Mouse (Mus musculus) layer of hippocampus, adult 2 months (tissue): Measurements from ENCODE around the gene Prnd. TPM values are rescaled to one million over a fixed set of nuclear protein-coding genes. Genes with fewer than 3 reads are reported as not detected.
A peak's percentile ranks its signal among the peaks of the same experiment; 100 is the strongest.

ENCODE experiments used
- DNase-seq, 2 experiments: peaks; one replicate each; pipeline ENCODE4 v3.0.0; 2022; ENCODE audit warnings: low spot score in 2 of 2
- H3K27ac ChIP-seq: fragments of 200-600 bp; 2 replicates; pipeline ENCODE4 v1.8.1; 2022
- H3K4me3 ChIP-seq: fragments of 200-600 bp; 2 replicates; pipeline ENCODE4 v1.8.1; 2022; ENCODE audit warnings: mild to moderate bottlenecking
- CTCF ChIP-seq: fragments of 200-600 bp; conservative IDR thresholded peaks from 2 replicates; pipeline ENCODE4 v1.8.1; 2022; ENCODE audit warnings: antibody characterized with exemption, mild to moderate bottlenecking, moderate library complexity
- total RNA-seq, 2 experiments: library from RNA; stranded (reverse); gene quantifications; 2 replicates each; pipeline ENCODE4 v1.2.3; 2021

Prnd gene
- total RNA-seq, 2 experiments from 2014 or later = not detected

DNA sequence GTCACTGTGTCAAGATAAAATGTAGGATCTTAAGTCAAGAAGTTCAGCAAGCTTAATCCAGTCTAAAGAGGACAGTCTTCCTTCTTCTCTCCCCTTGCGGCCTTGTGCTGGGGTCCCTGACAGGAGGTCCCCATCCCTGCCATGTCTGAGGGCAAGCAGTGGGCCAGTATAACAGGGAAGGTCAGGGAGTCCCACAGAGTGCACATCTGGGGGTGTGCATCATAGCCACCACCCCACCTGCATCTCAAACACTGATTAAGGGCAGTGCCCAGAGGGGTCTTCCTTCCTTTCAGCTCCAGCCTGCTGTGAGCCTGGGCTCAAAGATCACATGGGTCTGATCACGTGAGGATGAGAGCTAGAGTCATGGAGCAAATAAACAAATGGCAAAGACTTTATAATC lies 11.0 kb downstream of the Prnd start:
- no peak for TF ChIP-seq CTCF
- Histone ChIP-seq H3K4me3 (no peak overlapping the region), H3K27ac (no peak overlapping the region)
- DNase-seq = peak in 1 of 2 experiments; percentile 2

DNA sequence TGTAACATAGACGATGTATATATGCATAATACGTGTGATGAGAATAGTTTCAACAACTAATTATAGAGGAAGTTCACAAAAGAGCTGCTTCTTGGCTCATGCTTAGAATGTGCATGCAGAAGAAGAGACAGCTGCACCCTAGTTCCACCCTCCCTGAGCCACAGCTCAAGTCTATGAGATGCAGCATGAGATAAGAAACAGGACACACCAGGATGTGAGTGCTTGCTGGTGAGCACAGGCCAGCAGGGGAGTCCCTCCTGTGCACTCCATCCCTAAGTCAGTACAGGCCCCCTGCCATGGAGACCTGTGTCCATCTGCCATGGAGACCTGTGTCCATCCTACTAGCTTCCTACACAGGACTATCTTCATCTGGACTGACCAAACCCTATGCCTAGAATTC lies 19.9 kb downstream of the Prnd start:
- Histone ChIP-seq H3K4me3 (no peak overlapping the region), H3K27ac (no peak overlapping the region)
- DNase-seq = no peak
- no peak for TF ChIP-seq CTCF

DNA sequence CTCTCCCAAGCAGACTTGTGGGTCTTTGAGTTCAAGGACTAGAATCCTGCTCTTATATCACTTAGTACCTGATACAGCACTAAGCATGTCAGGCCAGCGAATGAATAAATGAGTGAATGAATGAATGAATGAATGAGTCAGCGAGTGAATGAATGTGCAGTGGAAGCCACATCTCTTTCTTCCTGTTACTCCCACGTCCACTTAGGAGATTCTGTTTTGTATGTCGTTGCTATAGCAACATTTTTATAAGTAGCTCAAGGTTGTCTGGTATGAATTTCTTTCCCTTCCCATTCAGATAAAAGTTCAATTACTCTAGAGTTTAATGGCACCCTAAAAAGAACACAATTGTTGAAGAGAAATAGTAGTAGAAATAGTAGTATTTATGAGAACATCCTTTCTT lies 20.4 kb downstream of the Prnd start:
- peak in 1 of 2 experiments; percentile 1 for DNase-seq
- no peak for TF ChIP-seq CTCF
- no peak overlapping the region for H3K27ac ChIP-seq
- H3K4me3 ChIP-seq = no peak overlapping the region

DNA sequence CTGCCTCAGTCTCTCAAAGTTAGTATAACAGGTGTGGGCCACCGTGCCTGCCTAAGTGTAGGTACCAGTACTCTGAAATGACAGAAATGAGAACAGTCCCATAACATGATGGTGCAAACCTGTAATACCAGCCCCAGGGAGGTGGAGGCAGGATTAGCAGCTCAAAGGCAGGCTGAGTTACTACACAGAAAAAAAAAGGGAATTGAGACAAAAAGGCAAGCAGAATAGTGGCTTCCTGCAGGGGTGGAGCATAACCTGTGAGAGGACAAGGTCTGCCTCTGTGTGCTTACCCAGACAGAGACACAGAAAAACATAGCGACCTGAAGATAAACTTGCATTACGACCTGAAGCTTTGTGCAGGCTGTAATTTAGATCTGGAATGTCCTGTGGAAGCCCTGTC lies 26.0 kb downstream of the Prnd start:
- no peak overlapping the region for H3K27ac ChIP-seq
- no peak for DNase-seq
- no peak overlapping the region for H3K4me3 ChIP-seq
- no peak for TF ChIP-seq CTCF

DNA sequence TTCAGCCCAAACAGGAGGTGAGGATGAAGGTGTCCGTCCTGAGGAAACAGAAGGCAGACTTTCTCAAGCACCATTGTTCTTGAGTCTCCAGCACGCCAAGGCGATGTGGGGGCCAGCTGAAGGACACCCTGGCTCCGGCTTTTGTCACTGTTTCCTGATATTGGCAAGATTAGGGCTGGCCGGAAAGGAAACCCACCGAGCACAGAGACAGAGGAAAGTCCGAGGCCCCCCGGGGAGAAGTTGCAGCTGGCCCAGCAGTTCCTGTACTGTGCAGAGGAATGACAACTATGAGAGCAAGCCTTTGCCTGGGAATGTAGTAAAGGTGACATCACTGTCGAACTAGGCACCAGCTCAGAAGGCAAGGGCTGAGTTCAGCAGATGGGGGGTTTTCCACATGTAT lies 30.2 kb downstream of the Prnd start:
- DNase-seq = no peak
- no peak for TF ChIP-seq CTCF
- no peak overlapping the region for H3K4me3 ChIP-seq
- H3K27ac ChIP-seq = no peak overlapping the region

DNA sequence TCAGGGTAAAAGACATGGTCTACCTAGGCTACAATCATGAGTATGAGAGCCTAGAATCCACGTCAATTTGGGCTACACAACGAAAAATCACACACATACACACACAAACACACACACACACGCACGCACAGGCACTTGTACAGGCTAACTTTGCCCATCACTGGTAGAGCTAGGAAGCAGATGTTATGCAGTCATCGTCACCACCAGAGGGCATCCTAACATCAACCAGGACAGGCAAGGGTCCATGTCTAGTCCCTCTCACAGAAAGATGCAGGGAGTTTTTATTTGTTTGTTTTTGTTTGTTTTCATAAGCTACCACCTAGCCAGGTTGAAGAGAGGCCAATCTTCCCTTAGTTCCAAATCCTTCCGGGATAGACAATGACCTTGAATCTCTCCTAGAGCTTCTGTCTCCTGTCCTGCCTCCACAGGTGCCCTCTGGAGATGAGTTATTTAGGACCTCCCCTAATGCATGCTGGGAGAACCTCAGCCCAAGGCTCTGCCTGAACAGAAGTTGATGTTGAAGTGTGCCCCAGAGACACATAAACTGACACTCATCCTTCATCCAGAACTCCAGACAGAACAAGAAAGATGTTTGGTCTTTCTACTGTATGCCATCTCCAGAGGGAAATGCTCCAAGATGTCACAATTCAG lies 32.0 kb downstream of the Prnd start:
- peak; percentile 59 to 76 for DNase-seq
- TF ChIP-seq CTCF = peak; percentile 92
- Histone ChIP-seq H3K27ac (no peak overlapping the region), H3K4me3 (no peak overlapping the region)

DNA sequence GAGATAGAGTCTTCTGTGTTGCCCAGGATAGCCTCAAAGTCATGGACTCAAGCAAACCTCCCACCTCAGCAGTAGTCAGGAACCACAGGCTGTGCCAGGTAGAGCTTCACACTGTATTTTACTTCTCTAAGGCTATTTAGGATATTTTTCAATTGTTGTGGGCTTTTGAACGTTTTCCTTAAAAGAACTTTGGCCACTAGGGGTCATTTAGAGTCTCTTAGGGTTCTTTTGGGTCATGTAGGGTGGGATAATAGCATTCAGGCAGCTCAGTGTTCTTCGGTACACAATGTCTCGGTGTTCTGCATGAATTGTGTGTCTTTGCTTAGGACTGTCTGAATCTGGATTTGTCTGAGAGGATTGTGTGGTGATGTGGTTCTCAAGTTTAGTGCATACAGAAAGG lies 37.3 kb downstream of the Prnd start:
- no peak for DNase-seq
- Histone ChIP-seq H3K27ac (no peak overlapping the region), H3K4me3 (no peak overlapping the region)
- peak; percentile 60 for TF ChIP-seq CTCF

DNA sequence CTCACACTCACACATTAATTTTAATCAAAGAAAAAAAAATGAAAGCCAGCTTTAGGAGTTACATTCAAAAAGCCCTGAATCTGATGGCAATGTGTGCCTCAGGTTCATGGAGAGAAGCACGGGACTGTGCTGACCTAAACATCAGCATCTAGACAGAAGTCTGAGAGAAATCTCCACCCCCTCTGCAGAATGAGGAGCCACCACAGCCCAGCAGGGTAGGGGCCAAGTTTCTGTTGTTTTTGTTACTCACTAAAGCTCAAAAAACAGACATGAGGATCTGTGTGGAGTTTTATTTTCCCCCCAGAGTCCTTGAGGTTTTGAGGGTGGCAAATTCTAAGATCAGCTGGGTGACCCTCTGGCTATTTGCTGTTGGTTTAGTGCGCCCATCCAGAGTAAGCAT lies 37.9 kb downstream of the Prnd start:
- no peak for DNase-seq
- TF ChIP-seq CTCF = no peak
- H3K4me3 ChIP-seq = no peak overlapping the region
- H3K27ac ChIP-seq = no peak overlapping the region

DNA sequence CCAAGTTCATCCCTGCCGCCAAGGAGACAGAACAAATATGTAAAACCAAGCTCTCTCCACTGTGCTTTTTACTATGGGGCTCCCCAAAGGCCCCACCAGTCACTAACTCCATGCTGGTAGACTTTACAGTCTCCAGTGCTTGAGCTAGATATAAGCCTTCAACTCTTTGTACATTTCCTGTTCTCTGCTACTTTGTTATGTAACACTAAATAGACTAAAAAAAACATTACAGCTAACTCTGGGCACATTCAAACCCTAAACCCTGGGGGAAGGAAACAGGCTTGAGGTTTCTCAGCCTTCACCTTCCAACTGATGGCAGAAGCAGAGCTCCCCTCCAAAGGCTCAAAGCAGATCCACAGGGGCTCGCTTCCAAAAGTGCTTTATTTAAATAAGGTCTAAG lies 41.8 kb downstream of the Prnd start:
- Histone ChIP-seq H3K4me3 (no peak overlapping the region), H3K27ac (peak overlapping the region; percentile 14; the same call in 1 of the 2 replicates)
- no peak for TF ChIP-seq CTCF
- no peak for DNase-seq

DNA sequence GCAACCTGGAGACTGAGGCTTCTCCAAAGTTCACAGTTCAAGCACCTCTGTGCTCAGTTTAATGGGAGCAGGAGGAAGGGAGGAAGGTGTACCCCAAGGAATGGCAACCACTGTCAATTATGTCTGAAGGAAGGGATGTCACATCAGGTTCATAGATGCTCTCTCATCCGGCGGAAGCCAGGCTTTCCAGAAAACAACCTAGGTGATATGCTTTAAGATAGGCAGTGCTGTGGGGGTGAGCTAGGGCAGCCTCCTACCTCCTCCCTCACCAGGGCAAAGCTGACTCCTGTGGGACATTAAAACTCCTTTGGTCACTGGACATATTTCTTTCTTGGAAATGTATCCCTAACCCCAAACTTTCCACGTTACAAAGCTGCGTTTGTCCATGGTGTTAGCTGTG lies 42.5 kb downstream of the Prnd start:
- Histone ChIP-seq H3K4me3 (no peak overlapping the region), H3K27ac (no peak overlapping the region)
- TF ChIP-seq CTCF = no peak
- DNase-seq = no peak

DNA sequence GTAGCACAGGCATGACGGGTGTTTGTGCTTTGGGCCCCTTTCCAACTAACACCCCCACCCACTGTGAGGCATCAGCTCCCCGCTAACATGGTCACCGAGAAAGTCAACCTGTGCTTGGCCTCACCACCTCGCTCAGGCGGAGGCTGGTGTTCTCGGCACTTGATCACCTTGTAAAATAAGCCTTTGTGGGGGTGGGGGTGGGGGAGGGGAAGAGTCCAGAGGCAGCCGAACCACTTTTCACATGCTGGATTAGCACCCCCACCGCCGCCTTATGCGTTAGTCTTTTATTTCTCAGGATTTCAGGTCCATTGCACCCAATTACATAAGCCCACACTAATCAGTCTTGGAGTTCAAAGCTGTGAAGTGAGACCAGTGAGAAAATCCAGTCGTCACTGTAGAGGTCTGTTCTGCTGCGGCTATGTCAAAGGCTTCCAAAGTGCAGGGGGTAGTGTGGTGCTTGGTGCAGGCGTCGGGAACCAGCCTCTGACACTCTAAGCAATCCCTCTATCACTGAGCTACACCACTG lies 43.0 kb downstream of the Prnd start:
- no peak overlapping the region for H3K27ac ChIP-seq
- H3K4me3 ChIP-seq = no peak overlapping the region
- TF ChIP-seq CTCF = no peak
- no peak for DNase-seq

DNA sequence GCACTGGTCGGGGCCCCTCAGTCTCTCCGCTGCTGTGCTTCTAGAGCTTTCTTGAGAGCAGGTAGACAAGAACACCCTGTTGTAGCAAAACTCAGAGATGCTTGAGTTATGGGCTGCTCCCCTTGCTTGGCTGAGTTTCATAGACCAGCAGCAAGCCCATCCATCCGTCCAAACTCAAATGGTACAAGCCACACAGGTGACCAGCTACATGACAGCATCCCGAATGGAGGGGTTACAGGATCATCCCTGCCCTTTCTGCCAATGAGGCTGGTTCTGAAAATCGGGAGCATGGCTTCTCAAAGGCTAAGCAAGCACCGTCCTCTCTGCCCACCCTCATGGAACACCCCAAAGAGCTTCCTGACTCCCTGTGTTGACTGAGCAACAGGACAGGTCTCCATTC lies 44.3 kb downstream of the Prnd start:
- no peak for TF ChIP-seq CTCF
- no peak for DNase-seq
- Histone ChIP-seq H3K4me3 (no peak overlapping the region), H3K27ac (peak overlapping the region; percentile 37; the same call in 1 of the 2 replicates)

DNA sequence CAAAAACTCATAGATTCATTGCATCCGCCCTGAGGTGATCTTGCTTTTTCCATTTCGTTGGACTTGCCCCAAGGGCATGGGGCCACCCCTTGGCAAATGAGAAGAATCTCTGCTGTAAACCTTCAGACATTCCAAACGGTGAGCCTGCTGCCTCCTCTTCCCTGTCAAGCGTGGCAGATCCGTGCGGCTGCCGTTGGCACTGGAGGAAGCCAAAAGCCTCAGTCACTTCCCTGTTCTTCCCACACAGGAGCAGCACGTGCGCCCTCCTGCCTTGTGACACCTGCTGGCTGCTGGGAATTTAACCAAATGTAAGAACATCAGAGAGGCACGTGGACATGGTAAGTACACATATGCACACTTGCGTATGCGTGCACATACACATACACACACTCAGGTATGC lies 45.1 kb downstream of the Prnd start:
- no peak for TF ChIP-seq CTCF
- peak in 1 of 2 experiments; percentile 28 for DNase-seq
- Histone ChIP-seq H3K4me3 (no peak overlapping the region), H3K27ac (peak overlapping the region; percentile 67; the same call in 1 of the 2 replicates)

DNA sequence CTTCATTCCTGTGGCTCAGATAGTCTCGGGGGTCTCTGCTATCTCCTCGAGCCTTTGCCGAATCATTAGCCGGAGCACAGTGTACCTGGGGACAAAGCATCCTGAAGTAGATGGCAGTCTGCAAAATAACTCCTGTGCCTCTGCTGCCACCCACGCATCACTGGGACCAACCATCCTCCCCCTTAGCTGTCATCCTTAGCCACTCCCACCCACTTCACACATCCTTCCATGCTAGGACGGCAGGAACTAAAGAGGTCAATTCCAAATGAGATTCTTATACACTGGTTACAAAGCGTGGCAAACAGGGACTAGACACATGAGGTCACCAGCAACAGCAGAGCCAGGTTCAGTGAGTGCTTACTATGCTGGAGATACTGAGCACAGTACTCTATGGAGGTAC lies 45.7 kb downstream of the Prnd start:
- no peak for DNase-seq
- no peak overlapping the region for H3K4me3 ChIP-seq
- TF ChIP-seq CTCF = no peak
- H3K27ac ChIP-seq = peak overlapping the region; percentile 67
